Comparison of ENCODE assay signal across 7 mouse cellular contexts in the genomic region with DNA sequence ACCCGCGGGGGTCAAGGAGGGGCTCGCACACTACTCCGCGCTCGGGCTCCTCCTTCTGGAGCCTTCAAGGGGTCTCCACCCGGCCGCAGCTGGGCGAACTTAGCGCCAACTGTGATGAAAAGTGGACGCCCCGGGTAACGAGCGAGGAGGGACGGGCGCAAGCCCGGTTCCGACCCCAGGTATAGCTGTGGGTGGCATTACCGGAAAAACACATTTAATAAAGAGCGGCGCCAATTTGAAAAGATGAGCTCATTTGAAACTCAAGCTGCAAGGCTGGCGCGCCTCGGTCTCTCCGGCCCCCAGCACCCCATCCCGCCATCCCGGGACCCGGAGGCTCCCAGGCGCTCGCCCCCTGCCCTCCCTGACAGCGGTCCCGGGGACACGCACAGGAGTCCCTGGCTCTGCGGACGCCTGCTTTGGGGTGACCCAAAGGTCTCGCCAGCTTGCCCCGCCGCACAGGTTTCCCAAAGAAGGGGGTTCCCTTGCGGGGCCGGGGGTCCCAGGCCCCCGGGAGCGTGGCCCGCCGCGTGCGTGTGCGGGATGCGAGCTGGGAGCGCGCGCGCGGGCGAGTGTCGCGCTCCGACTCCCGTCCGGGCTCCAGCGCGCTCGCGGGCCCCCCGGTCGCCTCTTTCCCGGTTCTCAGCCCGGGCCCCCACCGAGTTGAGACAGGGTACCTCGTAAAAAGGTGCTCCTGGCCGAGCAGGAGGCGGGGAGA. TPM values are rescaled to one million over a fixed set of nuclear protein-coding genes. Genes with fewer than 3 reads are reported as not detected.
DNase-seq lines count a peak whose midpoint lies in the region; ATAC-seq and TF ChIP-seq lines count a peak whose summit lies in the region.

No protein-coding gene starts in this region.

- H3K27ac ChIP-seq in bone marrow macrophage, adult 2 months (ENCODE audit: insufficient read depth, low read depth, low read length), result no peak overlapping the region
- H3K27ac ChIP-seq in midbrain, embryonic 15.5 days, result peak overlapping the region; percentile 73

- no peaks in the 10 kb centered on the region for H3K9me3 ChIP-seq in megakaryocyte, embryonic 14.5 days
- no peaks in the 10 kb centered on the region for H3K9me3 ChIP-seq in midbrain, embryonic 15.5 days

- under 1% methylated on average over 71 of the region's 71 CpGs for WGBS in midbrain, embryonic 15.5 days

- peak overlapping the region; percentile 97 for H3K4me2 ChIP-seq in midbrain, embryonic 15.5 days

- TF ChIP-seq CTCF in bone marrow macrophage, adult 2 months (IDR thresholded peaks at IDR 0.05; ENCODE audit: low read depth, low read length), result no peak

- peaks cover 26% of the 10 kb centered on the region for H3K4me1 ChIP-seq in megakaryocyte, embryonic 14.5 days
- H3K4me1 ChIP-seq in bone marrow macrophage, adult 2 months (ENCODE audit: control insufficient read depth, insufficient read depth, low read length), result no peaks in the 10 kb centered on the region
- H3K4me1 ChIP-seq in midbrain, embryonic 15.5 days, result peaks cover 23% of the 10 kb centered on the region

- TF ChIP-seq POLR2A in bone marrow macrophage, adult 2 months (IDR thresholded peaks at IDR 0.05; ENCODE audit: borderline replicate concordance, low read depth, low read length), result no peak

- peak overlapping the region; percentile 66 for H3K9ac ChIP-seq in midbrain, embryonic 15.5 days

- ATAC-seq in megakaryocyte, adult 5-6 weeks (ENCODE audit: poor library complexity, severe bottlenecking), result no peak
- peak; percentile 35 for ATAC-seq in midbrain, embryonic 15.5 days (replicated peaks)
- no peak for ATAC-seq in megakaryocyte-erythroid progenitor cell, adult 5-6 weeks (replicated peaks; ENCODE audit: low FRiP score, low TSS enrichment, poor library complexity, severe bottlenecking)

- peaks cover 73% of the 10 kb centered on the region for H3K27me3 ChIP-seq in megakaryocyte, embryonic 14.5 days (replicated peaks)
- no peaks in the 10 kb centered on the region; the same call in 1 of the 2 replicates for H3K27me3 ChIP-seq in midbrain, embryonic 15.5 days (replicated peaks)

- peak; percentile 29 to 39 for DNase-seq in gastrocnemius, postnatal 4 days (ENCODE audit: low spot score in 2 of 2)
- DNase-seq in kidney, postnatal 14 days, result peak; percentile 14

- H3K36me3 ChIP-seq in megakaryocyte, embryonic 14.5 days (replicated peaks; ENCODE audit: low read length), result no peaks in the 10 kb centered on the region
- H3K36me3 ChIP-seq in midbrain, embryonic 15.5 days (replicated peaks), result no peaks in the 10 kb centered on the region

- peak overlapping the region; percentile 92 for H3K4me3 ChIP-seq in megakaryocyte, embryonic 14.5 days (replicated peaks)
- peak overlapping the region; percentile 97 for H3K4me3 ChIP-seq in bone marrow macrophage, adult 2 months (ENCODE audit: insufficient read depth, low read length)
- peak overlapping the region; percentile 95 for H3K4me3 ChIP-seq in midbrain, embryonic 15.5 days

RNA-seq across cellular contexts. Expression of a gene that starts 1.6 kb away (rescaled TPM):
- polyA plus RNA-seq in megakaryocyte, embryonic 14.5 days (2012; ENCODE audit: insufficient read depth, low replicate concordance), result 3.1 and 7.6 TPM in 2 replicates
- 0.32 and 0.49 TPM in 2 replicates for total RNA-seq in megakaryocyte, adult 5-6 weeks (2015)
- 0.45 and 0.99 TPM in 2 replicates for total RNA-seq in megakaryocyte, adult 5-6 weeks (2017)
- 8.3 and 10.7 TPM in 2 replicates for polyA plus RNA-seq in bone marrow macrophage, adult 2 months (2012; ENCODE audit: insufficient read depth, insufficient read length, missing spikeins)
- 10 to 100 TPM; 32.2 to 33.8 TPM for total RNA-seq in gastrocnemius, postnatal 4 days (2021)
- polyA plus RNA-seq in midbrain, embryonic 15.5 days (2015; fragmentation: Nextera tagmentation; extraction: Ambion mirVana), result 15.1 and 16.6 TPM in 2 replicates
- 1.5 TPM in 1 of 2 replicates, not detected in the other for total RNA-seq in megakaryocyte-erythroid progenitor cell, adult 5-6 weeks (2014; fragmentation: Nextera tagmentation)
- 1.0 and 1.2 TPM in 2 replicates for total RNA-seq in megakaryocyte-erythroid progenitor cell, adult 5-6 weeks (2017)

Comparison
In these comparisons a context has a peak if more than half of its experiments do, and no peak if none do; other contexts are left out.
1. RNA of a gene that starts 1.6 kb away (total RNA-seq): 32.2 to 33.8 TPM in gastrocnemius, postnatal 4 days; 1.0 to 1.5 TPM in megakaryocyte-erythroid progenitor cell, adult 5-6 weeks and 0.32 to 0.99 TPM in megakaryocyte, adult 5-6 weeks; every median in the first group is over 10 times any median in the second.
2. Peak in every context shown above with its lines, with median percentiles within 50 percentile points of each other: H3K4me3 ChIP-seq.